Mouse (Mus musculus): ENCODE results near the gene Foxd1. TPM values are rescaled to one million over a fixed set of nuclear protein-coding genes. Genes with fewer than 3 reads are reported as not detected.

Gene Foxd1
- 0.04 TPM in 1 of 2 replicates, not detected in the other for polyA plus RNA-seq (2015; fragmentation: Nextera tagmentation; extraction: Ambion mirVana)

DNA sequence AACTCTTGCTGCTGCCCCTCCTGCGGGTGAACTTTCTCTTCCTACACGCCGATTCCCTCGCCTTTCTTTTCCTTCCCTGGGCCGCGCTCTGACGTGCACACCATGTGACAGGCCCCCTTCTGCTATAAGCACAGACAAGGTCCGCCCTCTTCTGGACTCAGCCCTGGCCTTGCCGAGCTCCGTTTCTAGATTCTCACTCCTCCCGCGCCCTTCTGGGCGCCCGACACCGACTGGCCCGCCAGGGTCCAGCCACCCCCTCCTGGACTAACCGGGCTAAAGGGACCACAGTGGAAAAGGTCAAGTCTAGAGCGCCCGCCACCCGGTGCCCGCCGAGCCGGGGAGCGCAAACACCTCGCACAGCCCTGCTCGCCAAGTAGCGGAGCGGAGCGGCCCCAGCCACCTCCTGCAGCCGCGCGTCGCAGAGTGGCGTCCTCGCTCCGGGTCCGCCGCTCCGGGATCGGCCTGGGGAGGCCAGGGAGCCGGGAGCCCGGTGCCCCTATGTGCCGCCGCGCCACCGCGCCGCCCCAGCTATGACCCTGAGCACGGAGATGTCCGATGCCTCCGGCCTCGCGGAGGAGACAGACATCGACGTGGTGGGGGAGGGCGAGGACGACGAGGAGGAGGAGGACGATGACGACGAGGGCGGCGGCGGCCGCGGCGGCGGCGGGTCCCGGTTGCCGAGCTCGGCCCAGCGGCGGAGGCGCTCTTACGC, at the start of gene Foxd1:
Foxd1 (plus strand) TSS at position 153 of the 712 bp plus-strand sequence.
- DNase-seq (ENCODE audit: low spot score): no peak

DNA sequence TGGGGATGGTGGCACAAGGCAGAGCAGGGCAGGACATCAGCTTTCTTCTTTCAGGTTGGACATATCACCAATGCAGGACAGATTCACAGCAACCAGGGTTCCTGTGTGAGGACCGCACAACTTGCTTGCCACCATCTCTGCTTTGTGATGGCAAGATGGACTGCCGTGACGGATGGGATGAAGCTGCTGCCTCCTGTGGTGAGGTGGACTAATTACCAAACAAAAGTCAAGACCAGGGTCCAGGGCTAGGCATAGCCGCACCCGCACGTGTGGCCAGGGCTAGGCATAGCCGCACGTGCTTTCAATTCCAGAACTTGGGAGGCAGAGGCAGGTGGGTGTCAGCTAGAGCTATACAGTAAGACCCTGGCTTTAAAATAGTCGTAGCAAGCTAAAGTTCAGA, 48.8 kb upstream of the Foxd1 start:
- no peak for DNase-seq (ENCODE audit: low spot score)

DNA sequence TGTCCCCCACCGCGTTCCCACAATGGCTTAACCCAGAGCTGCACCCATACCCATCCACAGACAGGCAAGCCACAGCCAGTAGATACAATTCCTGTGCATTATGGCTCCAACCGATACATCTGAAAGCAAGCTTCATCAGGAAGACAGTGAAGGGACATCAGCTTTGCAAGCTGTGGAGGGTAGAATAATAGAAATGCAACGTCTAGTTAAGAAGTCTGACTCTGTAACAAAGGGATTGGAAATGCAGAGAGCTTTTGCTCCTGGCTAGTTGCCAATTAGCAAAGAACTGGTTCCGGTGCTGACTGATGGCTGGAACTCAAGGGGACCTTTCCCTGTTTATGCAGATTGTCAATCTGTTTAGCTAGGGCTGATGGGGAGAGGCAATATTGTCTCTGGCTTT, 47.6 kb upstream of the Foxd1 start:
- DNase-seq (ENCODE audit: low spot score): no peak

GRCm38 (mm10) chr13:98306852-98307475, 47.1 kb upstream of the Foxd1 start:
- DNase-seq (ENCODE audit: low spot score): no peak

GRCm38 (mm10) chr13:98308004-98308403, 46.0 kb upstream of the Foxd1 start:
- DNase-seq (ENCODE audit: low spot score): no peak

- no peak for DNase-seq (ENCODE audit: low spot score)
Measured at GRCm38 (mm10) chr13:98308724-98309123, 45.3 kb upstream of the Foxd1 start.

DNA sequence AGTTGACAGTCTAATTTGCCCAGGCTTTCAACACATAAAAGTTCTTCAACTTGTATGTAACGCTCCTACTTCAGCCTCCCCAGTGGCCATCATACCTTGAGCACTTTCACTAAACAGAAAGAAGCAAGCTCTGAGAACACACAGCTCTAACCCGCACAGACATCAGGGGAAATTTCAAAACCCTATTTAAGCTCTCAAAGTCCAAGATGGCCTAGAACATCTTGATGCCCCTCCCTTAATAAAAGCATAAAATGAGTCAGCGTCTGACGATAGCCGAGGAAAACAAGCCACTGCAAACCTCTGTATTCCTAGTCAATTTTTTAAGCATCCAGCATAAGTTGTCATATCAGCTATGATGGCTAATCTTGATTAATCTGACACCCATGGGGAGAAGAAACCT, 42.4 kb upstream of the Foxd1 start:
- no peak for DNase-seq (ENCODE audit: low spot score)

GRCm38 (mm10) chr13:98313631-98314030, 40.4 kb upstream of the Foxd1 start:
- no peak for DNase-seq (ENCODE audit: low spot score)

- DNase-seq (ENCODE audit: low spot score): no peak
Measured at GRCm38 (mm10) chr13:98315124-98315523, 38.9 kb upstream of the Foxd1 start.

GRCm38 (mm10) chr13:98316140-98316479, 37.9 kb upstream of the Foxd1 start:
- no peak for DNase-seq (ENCODE audit: low spot score)

- DNase-seq (ENCODE audit: low spot score): peak; percentile 94
Measured at GRCm38 (mm10) chr13:98316480-98317245, 37.4 kb upstream of the Foxd1 start, which contains the start of gene Btf3. TSS of gene Btf3 (minus strand) at chr13:98317006.

DNA sequence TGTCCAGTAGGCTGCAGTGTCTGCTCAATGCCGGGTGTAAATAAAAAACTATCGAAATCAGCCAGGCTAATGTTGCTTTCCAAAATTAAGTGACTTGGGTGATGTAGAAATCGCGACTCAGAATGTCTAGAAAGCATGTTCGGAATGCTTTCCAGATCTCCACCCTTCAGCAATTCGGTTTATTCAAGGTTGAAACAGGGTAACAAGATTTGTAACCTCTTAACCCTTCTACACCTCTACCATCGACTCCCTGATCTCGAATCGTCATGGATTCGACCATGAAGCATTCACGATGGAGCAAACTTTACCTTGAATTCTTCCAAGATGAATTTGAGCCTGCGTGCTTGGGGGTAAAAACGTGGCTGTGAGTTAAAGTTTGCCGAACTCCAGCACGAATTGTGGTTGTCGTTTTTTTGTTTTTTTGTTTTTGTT, 36.8 kb upstream of the Foxd1 start:
- no peak for DNase-seq (ENCODE audit: low spot score)

DNA sequence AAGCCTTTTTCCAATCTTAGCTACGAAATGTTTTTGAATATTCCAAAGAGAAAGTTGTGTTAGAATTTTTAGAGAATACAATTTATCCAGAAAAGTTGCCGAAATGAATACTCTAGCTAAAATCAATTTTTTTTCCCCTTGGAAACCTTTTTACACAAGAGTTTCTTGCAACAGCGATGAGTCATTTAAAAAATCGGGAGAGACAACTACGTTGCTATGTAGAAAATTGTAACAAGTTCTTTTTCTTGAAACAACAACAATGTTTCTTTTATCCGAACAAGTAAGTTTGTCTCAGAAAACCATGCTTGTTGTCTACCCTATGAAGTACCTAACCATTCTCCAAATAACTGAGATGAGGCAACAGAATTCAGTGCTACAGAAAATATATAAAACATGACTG, 36.1 kb upstream of the Foxd1 start:
- no peak for DNase-seq (ENCODE audit: low spot score)

- DNase-seq (ENCODE audit: low spot score): no peak
Measured at GRCm38 (mm10) chr13:98325034-98325433, 29.0 kb upstream of the Foxd1 start.

DNA sequence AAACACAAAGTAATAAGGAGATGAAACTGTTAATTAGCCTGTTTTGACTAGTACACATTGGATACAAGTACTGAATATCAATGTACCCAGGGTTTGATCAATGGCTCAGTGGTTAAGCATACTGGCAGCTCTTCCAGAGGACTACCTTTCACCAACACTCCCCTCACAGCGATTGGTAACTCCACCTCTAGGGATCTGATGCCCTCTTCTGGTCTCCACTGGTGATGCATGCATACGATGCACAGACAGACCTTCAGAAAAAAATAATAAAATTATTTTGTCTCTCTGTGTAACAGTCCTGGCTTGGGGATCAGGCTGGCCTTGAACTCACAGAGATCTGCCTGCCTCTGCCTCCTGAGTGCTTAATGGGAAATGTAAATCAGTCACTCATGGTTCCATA, 21.9 kb upstream of the Foxd1 start:
- no peak for DNase-seq (ENCODE audit: low spot score)

DNA sequence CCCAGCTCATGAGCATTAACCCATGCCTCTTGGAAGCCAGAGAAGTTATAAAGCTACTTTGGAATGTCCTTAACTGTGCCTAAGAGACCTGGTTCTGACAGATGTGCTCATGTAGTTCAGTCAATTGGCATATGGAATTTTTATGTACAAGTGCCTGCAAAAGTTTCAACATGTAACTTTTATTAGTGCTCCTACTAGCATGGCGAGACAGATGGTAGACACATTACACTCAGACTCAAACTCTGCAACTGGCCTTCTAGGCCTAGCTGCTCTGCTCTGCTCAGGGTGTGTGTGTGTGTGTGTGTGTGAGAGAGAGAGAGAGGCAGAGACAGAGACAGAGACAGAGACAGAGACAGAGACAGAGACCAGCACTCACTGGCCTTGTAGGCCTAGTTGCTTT, 17.8 kb upstream of the Foxd1 start:
- no peak for DNase-seq (ENCODE audit: low spot score)

- no peak for DNase-seq (ENCODE audit: low spot score)
Measured at GRCm38 (mm10) chr13:98340506-98340905, 13.5 kb upstream of the Foxd1 start.

- DNase-seq (ENCODE audit: low spot score): no peak
Measured at GRCm38 (mm10) chr13:98349491-98349890, 4.6 kb upstream of the Foxd1 start.

DNA sequence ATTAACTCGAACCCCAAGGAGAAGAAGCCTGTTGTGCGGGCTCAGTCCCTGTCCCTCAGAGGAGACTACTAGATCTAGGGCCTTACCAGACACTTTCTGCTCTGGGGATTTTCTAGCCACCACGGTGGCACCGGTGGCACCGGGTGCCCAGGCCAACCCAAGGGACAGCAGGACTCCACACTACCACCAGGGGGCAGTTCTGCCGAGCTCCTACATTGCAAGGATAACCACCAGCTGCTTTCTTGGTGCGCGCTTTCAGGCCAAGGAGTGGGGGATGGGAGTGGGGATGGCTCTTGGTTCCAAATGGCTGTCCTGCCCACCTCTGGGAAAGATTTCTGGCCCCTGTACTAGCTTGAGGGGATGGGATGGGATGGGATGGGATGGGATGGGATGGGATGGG, 2.5 kb upstream of the Foxd1 start:
- DNase-seq (ENCODE audit: low spot score): peak; percentile 35

DNA sequence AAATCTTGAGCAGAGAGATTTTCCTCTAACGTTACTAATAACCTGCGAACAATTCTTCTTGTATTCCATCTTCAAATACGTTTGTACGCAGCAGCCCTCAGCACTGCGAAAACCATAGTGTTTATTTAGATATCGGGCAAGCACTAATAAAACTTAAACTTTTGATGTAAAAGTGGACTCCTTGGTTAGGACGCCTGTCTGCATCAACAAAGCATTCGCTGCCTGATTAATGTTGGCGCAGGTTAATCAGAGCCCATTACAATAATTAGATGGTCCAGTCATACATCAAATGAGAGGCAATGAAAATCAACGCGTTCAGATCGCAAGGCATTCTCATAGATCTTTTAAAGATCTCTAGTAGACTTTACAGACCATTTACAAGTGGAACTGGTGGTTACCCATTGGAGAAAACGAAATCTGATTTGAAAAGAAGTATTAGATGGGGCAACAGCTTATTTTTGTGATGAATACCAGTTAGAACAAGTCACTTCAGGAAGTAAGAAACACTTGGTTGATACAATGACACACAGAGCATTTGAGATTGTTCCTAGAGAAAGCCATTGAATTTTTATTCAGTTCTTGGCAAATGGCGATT, 1.6 kb upstream of the Foxd1 start:
- DNase-seq (ENCODE audit: low spot score): no peak

DNA sequence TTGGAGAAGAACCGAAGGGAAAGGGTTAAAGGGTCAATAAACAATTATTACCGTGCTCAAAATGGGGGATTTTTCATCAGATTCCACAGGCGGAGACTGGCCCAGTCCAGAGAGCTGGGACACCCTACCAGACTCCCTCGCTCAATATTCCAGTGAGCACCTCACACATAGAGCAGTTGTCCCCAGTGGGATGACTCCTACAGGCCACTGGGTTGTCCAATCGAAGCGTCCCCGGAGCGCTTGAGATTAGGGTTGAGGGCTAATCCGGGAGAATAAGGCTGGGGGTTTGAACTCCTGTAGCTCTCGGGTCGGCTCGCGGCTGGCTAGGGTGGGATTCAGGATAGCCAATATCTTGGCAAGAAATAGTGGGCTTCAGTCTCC, 343 bp upstream of the Foxd1 start:
- no peak for DNase-seq (ENCODE audit: low spot score)
